19 mouse cellular contexts compared by ENCODE assay signal in genomic region chr14:49703432-49704200, GRCm38 (mm10).
DNase-seq lines count a peak whose midpoint lies in the region; ATAC-seq and TF ChIP-seq lines count a peak whose summit lies in the region.
"Had no signal": no experiment of that assay in that cellular context is flagged by ENCODE, and none has a peak within 500 bp of the region (broad histone marks: within the 10 kb centered on the region; RNA-seq: fewer than 3 reads in every experiment).

No protein-coding gene starts in this region.

- H3K4me2 ChIP-seq in heart, embryonic 16.5 days (ENCODE audit: low read depth, low read length), result no peak overlapping the region
- no peak overlapping the region for H3K4me2 ChIP-seq in embryonic facial prominence, embryonic 12.5 days (replicated peaks)
- H3K4me2 ChIP-seq in embryonic facial prominence, embryonic 14.5 days (ENCODE audit: low read depth, low read length), result no peak overlapping the region
- H3K4me2 ChIP-seq in limb, embryonic 14.5 days (replicated peaks; ENCODE audit: low read depth, low read length, severe bottlenecking), result no peak overlapping the region
- H3K4me2 ChIP-seq: heart, embryonic 11.5 days; hindbrain, embryonic 15.5 days; lung, embryonic 15.5 days; midbrain, embryonic 12.5 days had no signal

- no peak overlapping the region for H3K4me3 ChIP-seq in heart, embryonic 16.5 days (ENCODE audit: low read length)
- H3K4me3 ChIP-seq in embryonic facial prominence, embryonic 12.5 days, result no peak overlapping the region
- no peak overlapping the region for H3K4me3 ChIP-seq in embryonic facial prominence, embryonic 14.5 days (ENCODE audit: low read depth, low read length)
- H3K4me3 ChIP-seq in limb, embryonic 14.5 days (replicated peaks; ENCODE audit: low read length), result no peak overlapping the region
- H3K4me3 ChIP-seq: hindbrain, embryonic 15.5 days; lung, embryonic 15.5 days; midbrain, embryonic 12.5 days had no signal

- no peaks in the 10 kb centered on the region for H3K27me3 ChIP-seq in heart, embryonic 16.5 days (ENCODE audit: control insufficient read depth, insufficient read depth, low read length)
- no peaks in the 10 kb centered on the region for H3K27me3 ChIP-seq in embryonic facial prominence, embryonic 12.5 days
- H3K27me3 ChIP-seq in embryonic facial prominence, embryonic 14.5 days (replicated peaks; ENCODE audit: control insufficient read depth, insufficient read depth, low read length), result no peaks in the 10 kb centered on the region
- no peaks in the 10 kb centered on the region for H3K27me3 ChIP-seq in limb, embryonic 14.5 days (ENCODE audit: control insufficient read depth, insufficient read depth, low read length)
- H3K27me3 ChIP-seq: hindbrain, embryonic 15.5 days; lung, embryonic 15.5 days; midbrain, embryonic 12.5 days had no signal

- no peak for TF ChIP-seq POLR2A in limb, embryonic 14.5 days (IDR thresholded peaks at IDR 0.05; ENCODE audit: borderline replicate concordance, extremely low read depth, insufficient read depth, insufficient read length)

- no peaks in the 10 kb centered on the region for H3K36me3 ChIP-seq in heart, embryonic 16.5 days (ENCODE audit: control insufficient read depth, insufficient read depth)
- H3K36me3 ChIP-seq in embryonic facial prominence, embryonic 12.5 days, result no peaks in the 10 kb centered on the region
- no peaks in the 10 kb centered on the region for H3K36me3 ChIP-seq in embryonic facial prominence, embryonic 14.5 days (ENCODE audit: control insufficient read depth, insufficient read depth, low read length)
- no peaks in the 10 kb centered on the region for H3K36me3 ChIP-seq in limb, embryonic 14.5 days (ENCODE audit: control insufficient read depth, insufficient read depth, low read length)
- H3K36me3 ChIP-seq: hindbrain, embryonic 15.5 days; lung, embryonic 15.5 days; midbrain, embryonic 12.5 days had no signal

- DNase-seq in heart, adult 9 months (ENCODE audit: low spot score in 2 of 2), result no peak
- peak; percentile 8 for DNase-seq in embryonic facial prominence, embryonic 14.5 days (ENCODE audit: low spot score)
- DNase-seq in limb, embryonic 14.5 days (ENCODE audit: low spot score), result peak; percentile 30
- no peak for DNase-seq in right cerebral cortex, postnatal 36 days (ENCODE audit: low spot score in 2 of 2)
- DNase-seq in lung, postnatal 10 days, result no peak
- DNase-seq: cerebellum, adult 2 months; cerebellum, postnatal 36 days; gastrocnemius, postnatal 14 days; heart, postnatal 4 days; kidney, adult 11 months; kidney, postnatal 10 days; left cerebral cortex, postnatal 4 days; thymus, postnatal 4 days had no signal

- H3K9me3 ChIP-seq in heart, embryonic 16.5 days (replicated peaks; ENCODE audit: control insufficient read depth, low read length), result no peaks in the 10 kb centered on the region
- no peaks in the 10 kb centered on the region for H3K9me3 ChIP-seq in embryonic facial prominence, embryonic 12.5 days
- no peaks in the 10 kb centered on the region for H3K9me3 ChIP-seq in embryonic facial prominence, embryonic 14.5 days (ENCODE audit: control insufficient read depth, low read length)
- H3K9me3 ChIP-seq in limb, embryonic 14.5 days (ENCODE audit: control insufficient read depth, low read length), result no peaks in the 10 kb centered on the region
- H3K9me3 ChIP-seq: hindbrain, embryonic 15.5 days; lung, embryonic 15.5 days; midbrain, embryonic 12.5 days had no signal

- H3K9ac ChIP-seq in heart, embryonic 16.5 days (ENCODE audit: low read length), result no peak overlapping the region
- H3K9ac ChIP-seq in embryonic facial prominence, embryonic 12.5 days, result no peak overlapping the region
- H3K9ac ChIP-seq in embryonic facial prominence, embryonic 14.5 days (ENCODE audit: low read depth, low read length), result no peak overlapping the region
- H3K9ac ChIP-seq in limb, embryonic 14.5 days (ENCODE audit: low read depth, low read length, severe bottlenecking), result no peak overlapping the region
- H3K9ac ChIP-seq: hindbrain, embryonic 15.5 days; lung, embryonic 15.5 days; midbrain, embryonic 12.5 days had no signal

- 42% methylated on average over 3 of the region's 3 CpGs for WGBS in heart, embryonic 16.5 days
- WGBS in embryonic facial prominence, embryonic 12.5 days, result 31% methylated on average over 3 of the region's 3 CpGs
- 34% methylated on average over 3 of the region's 3 CpGs for WGBS in embryonic facial prominence, embryonic 14.5 days
- WGBS in limb, embryonic 14.5 days, result 37% methylated on average over 3 of the region's 3 CpGs

- H3K27ac ChIP-seq in heart, embryonic 16.5 days (ENCODE audit: low read length), result peak overlapping the region; percentile 24; the same call in 1 of the 2 replicates
- no peak overlapping the region for H3K27ac ChIP-seq in embryonic facial prominence, embryonic 12.5 days
- H3K27ac ChIP-seq in embryonic facial prominence, embryonic 14.5 days (replicated peaks; ENCODE audit: low read depth, low read length), result no peak overlapping the region
- no peak overlapping the region for H3K27ac ChIP-seq in limb, embryonic 14.5 days (replicated peaks; ENCODE audit: low read depth, low read length)
- H3K27ac ChIP-seq: hindbrain, embryonic 15.5 days; lung, embryonic 15.5 days; midbrain, embryonic 12.5 days had no signal

- no peak; the same call in 1 of the 2 replicates for ATAC-seq in heart, embryonic 16.5 days (replicated peaks; ENCODE audit: extremely low read depth, insufficient read depth, low FRiP score)
- peak; percentile 41; the same call in 1 of the 2 replicates for ATAC-seq in embryonic facial prominence, embryonic 12.5 days (ENCODE audit: insufficient number of reproducible peaks, insufficient read depth, low FRiP score, low TSS enrichment)
- ATAC-seq in embryonic facial prominence, embryonic 14.5 days (ENCODE audit: low read depth), result no peak
- ATAC-seq in limb, embryonic 14.5 days (ENCODE audit: low FRiP score, low read depth), result no peak

- peaks cover 11% of the 10 kb centered on the region for H3K4me1 ChIP-seq in heart, embryonic 16.5 days (ENCODE audit: control insufficient read depth, insufficient read depth, low read length)
- H3K4me1 ChIP-seq in embryonic facial prominence, embryonic 12.5 days, result peaks cover 9% of the 10 kb centered on the region; the same call in 1 of the 2 replicates
- no peaks in the 10 kb centered on the region for H3K4me1 ChIP-seq in embryonic facial prominence, embryonic 14.5 days (ENCODE audit: control insufficient read depth, insufficient read depth, low read length)
- H3K4me1 ChIP-seq in limb, embryonic 14.5 days (ENCODE audit: control insufficient read depth, insufficient read depth, low read length), result peaks cover 6% of the 10 kb centered on the region; the same call in 1 of the 2 replicates
- H3K4me1 ChIP-seq: hindbrain, embryonic 15.5 days; lung, embryonic 15.5 days; midbrain, embryonic 12.5 days had no signal

Comparison
In these comparisons a context has a peak if more than half of its experiments do, and no peak if none do; other contexts are left out.
1. DNase-seq: peak in embryonic facial prominence, embryonic 14.5 days (single experiment) and limb, embryonic 14.5 days (single experiment); none in heart, adult 9 months (0 of 2), right cerebral cortex, postnatal 36 days (0 of 2) and lung, postnatal 10 days (single experiment).